Mouse (Mus musculus) 416B (cell line): ENCODE data around the gene Apbb2.

Experiments used
- DNase-seq: peaks from one replicate; pipeline ENCODE4 v3.0.0; 2011; ENCODE audit warnings: low read depth

The Apbb2 gene

GRCm38 (mm10) chr5:66340356-66341102, 278.1 kb downstream of the Apbb2 start:
- DNase-seq = no peak

DNA sequence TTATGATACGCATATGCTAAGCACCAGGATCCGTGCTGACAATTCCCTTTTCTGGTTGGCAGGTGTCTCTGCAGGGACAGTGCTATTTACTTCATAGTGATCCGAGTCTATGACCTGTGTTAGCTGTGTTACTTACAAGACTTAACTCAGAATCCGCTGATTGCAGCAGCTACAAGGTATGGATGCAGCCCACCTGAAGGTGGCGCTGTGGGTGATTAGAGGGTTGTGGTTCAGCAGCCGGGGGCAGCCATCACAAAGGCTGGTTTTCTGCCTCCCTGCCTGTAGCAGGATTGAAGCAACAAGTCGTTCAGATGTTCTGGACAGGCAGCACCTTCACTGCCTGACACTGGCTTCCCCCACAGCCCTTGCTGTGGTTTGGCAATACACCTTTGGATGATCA, 280.0 kb downstream of the Apbb2 start:
- DNase-seq = no peak

DNA sequence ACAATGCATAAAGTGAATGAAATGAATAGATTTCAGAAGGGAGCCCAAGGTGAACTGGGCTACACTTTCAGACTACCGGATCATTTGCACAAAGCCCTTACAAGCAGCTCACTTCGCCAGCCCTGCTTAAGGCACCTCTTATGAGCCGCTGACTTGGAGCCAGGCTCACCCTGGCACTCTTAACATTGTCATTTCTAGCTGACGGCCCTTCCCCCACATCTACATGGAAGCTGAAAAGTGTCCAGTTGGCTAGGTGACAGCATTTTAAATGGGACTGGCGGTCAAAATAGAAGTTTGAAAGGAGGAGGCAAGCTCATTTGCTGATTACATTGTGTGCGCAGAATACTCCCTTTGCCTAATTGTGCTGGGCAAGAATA, 280.6 kb downstream of the Apbb2 start:
- no peak for DNase-seq

- DNase-seq = no peak
These were observed 281.3 kb downstream of the Apbb2 start for GRCm38 (mm10) chr5:66337025-66337968.

- DNase-seq = no peak
These were observed 287.8 kb downstream of the Apbb2 start for GRCm38 (mm10) chr5:66330806-66331205.

GRCm38 (mm10) chr5:66328766-66329165, 289.8 kb downstream of the Apbb2 start:
- DNase-seq = no peak

- no peak for DNase-seq
These were observed 290.4 kb downstream of the Apbb2 start for GRCm38 (mm10) chr5:66327949-66328726.

DNA sequence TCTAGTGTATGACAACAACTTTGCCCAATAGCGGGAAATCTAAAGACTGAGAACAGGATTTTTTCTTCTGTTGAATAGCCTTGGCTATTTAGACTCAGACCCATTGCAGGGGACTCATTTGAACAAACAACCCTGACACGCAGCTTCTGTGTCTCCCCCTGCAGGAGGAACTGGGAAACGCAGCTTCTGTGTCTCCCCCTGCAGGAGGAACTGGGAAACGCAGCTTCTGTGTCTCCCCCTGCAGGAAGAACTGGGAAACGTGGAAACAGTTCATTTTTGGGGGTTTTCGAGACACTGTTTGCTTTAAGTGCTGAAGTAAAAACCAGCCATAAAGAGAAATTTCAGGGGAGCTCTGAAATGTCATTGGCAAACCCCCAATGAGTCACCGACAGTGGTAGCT, 292.2 kb downstream of the Apbb2 start:
- no peak for DNase-seq

- peak; percentile 74 for DNase-seq
These were observed 295.0 kb downstream of the Apbb2 start for GRCm38 (mm10) chr5:66323603-66324002.

DNA sequence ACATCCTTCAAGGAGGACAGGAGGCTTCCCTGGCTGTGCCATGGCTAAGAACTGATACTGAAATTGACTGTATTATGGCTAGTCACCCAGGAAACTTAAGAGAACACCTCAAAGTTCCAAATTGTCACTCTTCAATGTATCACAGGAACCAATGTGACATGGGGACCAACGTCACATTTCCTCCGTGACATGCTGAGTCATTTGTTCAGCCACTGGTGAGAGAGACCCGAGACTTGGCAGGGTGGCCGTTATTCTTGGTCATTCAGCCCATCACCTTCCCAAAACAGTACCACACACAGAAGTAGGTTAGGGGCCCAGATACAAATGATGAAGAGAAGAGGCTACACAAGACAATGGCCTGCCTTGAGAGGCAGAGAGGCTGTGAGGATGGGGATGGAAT, 295.5 kb downstream of the Apbb2 start:
- DNase-seq = peak; percentile 70

DNA sequence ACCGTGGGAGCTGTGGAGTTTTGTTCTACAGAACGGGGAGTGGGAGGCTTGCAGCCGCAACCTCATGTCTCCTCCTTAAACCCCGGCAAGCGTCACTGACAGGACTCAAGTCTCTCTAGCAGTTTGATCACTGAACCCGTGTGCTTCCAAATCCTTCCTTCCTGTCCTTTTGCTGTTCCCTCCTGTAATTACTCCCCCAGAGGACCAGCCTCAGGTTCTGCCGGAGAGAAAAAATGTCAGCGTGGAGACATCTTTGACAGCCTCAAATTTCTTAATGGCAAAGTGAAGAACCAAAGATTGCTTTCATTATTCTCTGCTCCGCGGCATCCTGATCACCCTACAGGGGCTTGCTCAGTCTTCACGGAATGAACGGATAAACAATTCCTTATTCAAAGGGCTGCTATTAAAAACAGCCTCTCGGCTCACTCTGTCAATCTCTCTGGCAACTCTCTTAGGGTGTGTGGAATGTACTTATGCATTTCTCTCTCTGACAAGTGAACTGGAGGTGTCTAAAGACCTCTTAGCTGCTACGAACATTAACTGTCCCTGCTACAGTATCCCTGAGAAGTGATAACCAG, 298.7 kb downstream of the Apbb2 start:
- no peak for DNase-seq

GRCm38 (mm10) chr5:66319341-66319740, 299.2 kb downstream of the Apbb2 start:
- peak; percentile 81 for DNase-seq

GRCm38 (mm10) chr5:66315791-66316190, 302.8 kb downstream of the Apbb2 start:
- no peak for DNase-seq

GRCm38 (mm10) chr5:66310806-66311205, 307.8 kb downstream of the Apbb2 start:
- DNase-seq = no peak

- no peak for DNase-seq
These were observed 308.3 kb downstream of the Apbb2 start for GRCm38 (mm10) chr5:66310328-66310727.

GRCm38 (mm10) chr5:66305511-66305910, 313.1 kb downstream of the Apbb2 start:
- no peak for DNase-seq

DNA sequence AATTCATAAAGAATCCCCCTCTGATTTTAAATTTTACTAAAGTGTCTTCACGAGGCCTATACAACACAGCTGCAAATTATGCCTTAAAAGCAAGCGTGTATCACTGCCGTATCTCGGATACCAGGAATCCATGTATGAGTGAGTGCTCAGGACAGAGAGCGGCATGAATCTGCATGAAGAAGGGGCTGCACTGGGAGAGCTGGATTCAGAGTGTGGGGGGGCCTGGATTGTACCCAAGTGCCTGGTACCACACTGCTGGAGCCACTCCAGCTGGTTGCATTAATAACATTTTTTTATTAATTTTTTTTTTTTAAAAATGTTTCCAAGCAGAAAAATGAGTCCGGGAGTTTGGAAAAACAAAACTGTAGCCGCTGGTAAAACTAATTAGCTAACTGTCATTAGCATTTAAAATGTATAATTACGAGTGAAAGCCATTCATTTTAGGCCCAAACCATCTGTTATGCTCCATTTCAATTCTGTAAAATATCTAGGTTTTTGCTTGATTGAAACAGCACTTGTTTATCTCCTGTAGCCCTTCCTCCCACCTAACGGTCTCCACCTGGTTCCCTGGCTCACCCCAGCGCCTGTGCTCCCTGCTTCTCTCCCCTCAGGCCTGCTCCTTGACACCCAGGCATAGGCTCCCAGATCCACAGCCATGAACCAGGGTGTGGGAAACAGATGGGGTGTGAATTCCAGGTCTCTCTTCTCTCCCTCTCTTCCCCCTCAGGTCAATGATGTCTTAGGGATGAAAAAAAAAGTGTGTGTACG, 314.1 kb downstream of the Apbb2 start:
- DNase-seq = no peak

- no peak for DNase-seq
These were observed 315.7 kb downstream of the Apbb2 start for GRCm38 (mm10) chr5:66302873-66303272.

- no peak for DNase-seq
These were observed 316.3 kb downstream of the Apbb2 start for GRCm38 (mm10) chr5:66302085-66302815.

GRCm38 (mm10) chr5:66300576-66300975, 318.0 kb downstream of the Apbb2 start:
- DNase-seq = no peak

DNA sequence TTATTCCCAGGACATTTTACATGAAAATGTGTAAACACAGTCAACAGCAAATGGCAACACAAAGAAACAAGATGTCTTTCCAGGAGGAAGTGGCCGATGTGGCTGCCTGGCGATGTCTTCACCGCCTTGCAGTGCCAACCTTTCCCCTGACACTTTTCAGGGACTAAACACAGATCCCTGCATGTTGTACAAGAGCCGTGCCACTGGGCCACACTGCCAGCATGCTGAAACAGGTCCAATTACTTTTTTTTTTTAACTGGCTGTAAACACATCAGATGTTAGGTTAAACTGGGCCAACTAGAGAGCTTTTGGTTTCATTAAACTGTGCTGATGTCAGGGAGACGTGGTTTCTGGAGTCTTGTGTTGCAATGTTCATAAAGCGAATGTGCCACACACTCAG, 319.7 kb downstream of the Apbb2 start:
- DNase-seq = no peak
